In genomic region chr17:87073470-87073869, GRCm38 (mm10) we compare ENCODE assay signal across 16 mouse cellular contexts.
"Had no signal": no experiment of that assay in that cellular context is flagged by ENCODE, and none has a peak within 500 bp of the region (broad histone marks: within the 10 kb centered on the region; RNA-seq: fewer than 3 reads in every experiment).

No protein-coding gene starts in this region.

- H3K27ac ChIP-seq: neural tube, embryonic 13.5 days; neural tube, embryonic 15.5 days; stomach, embryonic 15.5 days; stomach, postnatal 0 days had no signal

- H3K9me3 ChIP-seq: neural tube, embryonic 13.5 days; neural tube, embryonic 15.5 days; stomach, embryonic 15.5 days had no signal

- H3K27me3 ChIP-seq: neural tube, embryonic 13.5 days; neural tube, embryonic 15.5 days; stomach, embryonic 15.5 days had no signal

- H3K4me2 ChIP-seq: neural tube, embryonic 13.5 days; neural tube, embryonic 15.5 days; stomach, embryonic 15.5 days had no signal

- H3K36me3 ChIP-seq: neural tube, embryonic 13.5 days; neural tube, embryonic 15.5 days; stomach, embryonic 15.5 days had no signal

- H3K4me1 ChIP-seq: neural tube, embryonic 13.5 days; neural tube, embryonic 15.5 days; stomach, embryonic 15.5 days had no signal

- H3K4me3 ChIP-seq: neural tube, embryonic 13.5 days; neural tube, embryonic 15.5 days; stomach, embryonic 15.5 days had no signal

- H3K9ac ChIP-seq: neural tube, embryonic 13.5 days; neural tube, embryonic 15.5 days; stomach, embryonic 15.5 days had no signal

- DNase-seq: retina, postnatal 1 day; right cerebral cortex, adult 18-20 months; right cerebral cortex, postnatal 14 days; right cerebral cortex, postnatal 25 days; right cerebral cortex, postnatal 4 days; spleen, adult 18-20 months; thymus, adult 18-20 months; thymus, adult 2 months; thymus, postnatal 14 days; thymus, postnatal 25 days; thymus, postnatal 36 days; thymus, postnatal 4 days had no signal
